7 mouse cellular contexts compared by ENCODE assay signal in the genomic region with DNA sequence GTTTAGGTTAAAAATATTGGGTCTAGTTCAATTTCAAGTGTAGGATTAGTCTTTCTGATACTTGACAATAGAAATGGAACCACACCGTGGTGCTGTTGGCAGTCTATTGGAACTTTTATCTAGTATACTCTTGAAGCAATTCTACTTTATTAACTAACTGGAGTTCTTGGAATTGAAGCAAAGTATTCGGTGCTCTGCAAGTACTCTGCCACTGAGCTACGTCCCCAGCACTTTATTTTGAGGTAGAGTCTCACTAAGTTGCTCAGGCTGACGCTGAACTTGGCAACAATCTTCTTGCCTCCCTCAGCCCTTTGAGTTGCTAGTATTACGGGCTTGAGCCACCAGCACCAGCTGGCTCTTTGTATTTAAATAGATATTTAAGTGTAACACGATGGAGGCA. TPM values are rescaled to one million over a fixed set of nuclear protein-coding genes. Genes with fewer than 3 reads are reported as not detected.
DNase-seq lines count a peak whose midpoint lies in the region; ATAC-seq lines count a peak whose summit lies in the region.

No protein-coding gene starts in this region.

- 69% methylated on average over 6 of the region's 6 CpGs for WGBS in neural tube, embryonic 11.5 days
- 59% methylated on average over 6 of the region's 6 CpGs for WGBS in embryonic facial prominence, embryonic 12.5 days
- WGBS in hindbrain, embryonic 16.5 days: 41% methylated on average over 6 of the region's 6 CpGs
- 46% methylated on average over 6 of the region's 6 CpGs for WGBS in midbrain, embryonic 12.5 days

- no peak overlapping the region for H3K27ac ChIP-seq in neural tube, embryonic 11.5 days (ENCODE audit: low read depth, low read length)
- no peak overlapping the region for H3K27ac ChIP-seq in embryonic facial prominence, embryonic 12.5 days
- no peak overlapping the region for H3K27ac ChIP-seq in hindbrain, embryonic 16.5 days (ENCODE audit: low read depth, low read length)
- no peak overlapping the region for H3K27ac ChIP-seq in midbrain, embryonic 12.5 days (replicated peaks)

- no peaks in the 10 kb centered on the region for H3K9me3 ChIP-seq in neural tube, embryonic 11.5 days (ENCODE audit: control insufficient read depth, low read length)
- no peaks in the 10 kb centered on the region for H3K9me3 ChIP-seq in embryonic facial prominence, embryonic 12.5 days
- no peaks in the 10 kb centered on the region for H3K9me3 ChIP-seq in hindbrain, embryonic 16.5 days (ENCODE audit: control insufficient read depth, low read length)
- no peaks in the 10 kb centered on the region for H3K9me3 ChIP-seq in midbrain, embryonic 12.5 days

- H3K4me2 ChIP-seq in neural tube, embryonic 11.5 days (ENCODE audit: low read depth): peak overlapping the region; percentile 51; the same call in 1 of the 2 replicates
- peak overlapping the region; percentile 54 for H3K4me2 ChIP-seq in embryonic facial prominence, embryonic 12.5 days (replicated peaks)
- H3K4me2 ChIP-seq in hindbrain, embryonic 16.5 days (ENCODE audit: low read length): peak overlapping the region; percentile 1
- peak overlapping the region; percentile 67 for H3K4me2 ChIP-seq in midbrain, embryonic 12.5 days (replicated peaks)

- H3K36me3 ChIP-seq in neural tube, embryonic 11.5 days (ENCODE audit: control insufficient read depth, insufficient read depth, low read length): no peaks in the 10 kb centered on the region
- H3K36me3 ChIP-seq in embryonic facial prominence, embryonic 12.5 days: no peaks in the 10 kb centered on the region
- H3K36me3 ChIP-seq in hindbrain, embryonic 16.5 days (ENCODE audit: control insufficient read depth, insufficient read depth, low read length): no peaks in the 10 kb centered on the region
- no peaks in the 10 kb centered on the region for H3K36me3 ChIP-seq in midbrain, embryonic 12.5 days

- no peak for DNase-seq in neural tube, embryonic 11.5 days (ENCODE audit: low spot score)
- no peak for DNase-seq in neural tube, embryonic 10.5 days (ENCODE audit: extremely low spot score, low spot score)
- DNase-seq in thymus, postnatal 10 days (ENCODE audit: low spot score in 2 of 2): no peak
- DNase-seq in layer of hippocampus, postnatal 10 days (ENCODE audit: low spot score in 2 of 2): no peak

- H3K9ac ChIP-seq in neural tube, embryonic 11.5 days (ENCODE audit: low read length): no peak overlapping the region
- no peak overlapping the region for H3K9ac ChIP-seq in embryonic facial prominence, embryonic 12.5 days
- no peak overlapping the region for H3K9ac ChIP-seq in hindbrain, embryonic 16.5 days (ENCODE audit: low read depth, low read length)
- no peak overlapping the region for H3K9ac ChIP-seq in midbrain, embryonic 12.5 days (replicated peaks)

- H3K27me3 ChIP-seq in neural tube, embryonic 11.5 days (ENCODE audit: control insufficient read depth, insufficient read depth, low read length): no peaks in the 10 kb centered on the region
- H3K27me3 ChIP-seq in embryonic facial prominence, embryonic 12.5 days: no peaks in the 10 kb centered on the region
- no peaks in the 10 kb centered on the region for H3K27me3 ChIP-seq in hindbrain, embryonic 16.5 days (replicated peaks; ENCODE audit: control insufficient read depth, insufficient read depth, low read length)
- H3K27me3 ChIP-seq in midbrain, embryonic 12.5 days: no peaks in the 10 kb centered on the region

- ATAC-seq in neural tube, embryonic 11.5 days (ENCODE audit: insufficient read depth, low FRiP score, low TSS enrichment): no peak
- ATAC-seq in embryonic facial prominence, embryonic 12.5 days (ENCODE audit: insufficient number of reproducible peaks, insufficient read depth, low FRiP score, low TSS enrichment): no peak
- no peak for ATAC-seq in hindbrain, embryonic 16.5 days
- ATAC-seq in midbrain, embryonic 12.5 days (ENCODE audit: low FRiP score, low read depth): no peak

- no peak overlapping the region for H3K4me3 ChIP-seq in neural tube, embryonic 11.5 days (ENCODE audit: low read depth, low read length)
- peak overlapping the region; percentile 19; the same call in 1 of the 2 replicates for H3K4me3 ChIP-seq in embryonic facial prominence, embryonic 12.5 days
- no peak overlapping the region for H3K4me3 ChIP-seq in hindbrain, embryonic 16.5 days (ENCODE audit: low read length)
- no peak overlapping the region for H3K4me3 ChIP-seq in midbrain, embryonic 12.5 days

- H3K4me1 ChIP-seq in neural tube, embryonic 11.5 days (ENCODE audit: control insufficient read depth, insufficient read depth, low read length): peaks cover 7% of the 10 kb centered on the region; the same call in 1 of the 2 replicates
- H3K4me1 ChIP-seq in embryonic facial prominence, embryonic 12.5 days: peaks cover 10% of the 10 kb centered on the region
- H3K4me1 ChIP-seq in hindbrain, embryonic 16.5 days (ENCODE audit: control insufficient read depth, insufficient read depth, low read depth, low read length): peaks cover 16% of the 10 kb centered on the region
- H3K4me1 ChIP-seq in midbrain, embryonic 12.5 days: peaks cover 16% of the 10 kb centered on the region

RNA-seq across cellular contexts. Expression of gene Naa50, which starts 1.9 kb away (rescaled TPM):
- 84.2 and 87.2 TPM in 2 replicates for polyA plus RNA-seq in neural tube, embryonic 11.5 days (2014; fragmentation: Nextera tagmentation; extraction: Ambion mirVana)
- 114 and 125 TPM in 2 replicates for polyA plus RNA-seq in embryonic facial prominence, embryonic 12.5 days (2016; fragmentation: Nextera tagmentation; extraction: Ambion mirVana)
- 58.6 and 64.5 TPM in 2 replicates for polyA plus RNA-seq in hindbrain, embryonic 16.5 days (2015; fragmentation: Nextera tagmentation; extraction: Ambion mirVana)
- 101 and 106 TPM in 2 replicates for polyA plus RNA-seq in midbrain, embryonic 12.5 days (2016; fragmentation: Nextera tagmentation; extraction: Ambion mirVana)
- total RNA-seq in layer of hippocampus, postnatal 10 days (2021): 10 to 100 TPM; 53.4 to 54.8 TPM

RNA-seq across cellular contexts. Expression of gene Atp6v1a, which starts 2.0 kb away (rescaled TPM):
- polyA plus RNA-seq in neural tube, embryonic 11.5 days (2014; fragmentation: Nextera tagmentation; extraction: Ambion mirVana): 77.4 and 80.8 TPM in 2 replicates
- 40.7 and 44.9 TPM in 2 replicates for polyA plus RNA-seq in embryonic facial prominence, embryonic 12.5 days (2016; fragmentation: Nextera tagmentation; extraction: Ambion mirVana)
- polyA plus RNA-seq in hindbrain, embryonic 16.5 days (2015; fragmentation: Nextera tagmentation; extraction: Ambion mirVana): 155 TPM in 2 replicates
- polyA plus RNA-seq in midbrain, embryonic 12.5 days (2016; fragmentation: Nextera tagmentation; extraction: Ambion mirVana): 54.6 and 59.8 TPM in 2 replicates
- 100 to 1,000 TPM; 360 to 444 TPM for total RNA-seq in layer of hippocampus, postnatal 10 days (2021)

RNA-seq across cellular contexts. Expression of gene Usf3, which starts 31.6 kb away (rescaled TPM):
- 4.7 and 5.4 TPM in 2 replicates for polyA plus RNA-seq in neural tube, embryonic 11.5 days (2014; fragmentation: Nextera tagmentation; extraction: Ambion mirVana)
- 3.4 and 3.5 TPM in 2 replicates for polyA plus RNA-seq in embryonic facial prominence, embryonic 12.5 days (2016; fragmentation: Nextera tagmentation; extraction: Ambion mirVana)
- polyA plus RNA-seq in hindbrain, embryonic 16.5 days (2015; fragmentation: Nextera tagmentation; extraction: Ambion mirVana): 1.9 and 2.1 TPM in 2 replicates
- 4.1 TPM in 2 replicates for polyA plus RNA-seq in midbrain, embryonic 12.5 days (2016; fragmentation: Nextera tagmentation; extraction: Ambion mirVana)
- 10 to 100 TPM; 33.2 to 35.1 TPM for total RNA-seq in layer of hippocampus, postnatal 10 days (2021)

Comparison
In these comparisons a context has a peak if more than half of its experiments do, and no peak if none do; other contexts are left out.
1. H3K4me2 ChIP-seq: peak in every context shown above with its lines; median percentile 67 in midbrain, embryonic 12.5 days; 54 in embryonic facial prominence, embryonic 12.5 days; 51 in neural tube, embryonic 11.5 days; 1 in hindbrain, embryonic 16.5 days.